Mouse (Mus musculus) liver, embryonic 14.5 days (tissue): Measurements from ENCODE around the gene Gpr146.
A peak's percentile ranks its signal among the peaks of the same experiment; 100 is the strongest.

Experiments used
- CTCF ChIP-seq: IDR thresholded peaks from 2 replicates; pipeline ENCODE4 v1.5.1; 2016; ENCODE audit warnings: antibody characterized with exemption, low read depth, control low read depth
- EP300 ChIP-seq: IDR thresholded peaks from 2 replicates; pipeline ENCODE4 v1.6.1; 2016; ENCODE audit warnings: antibody characterized with exemption, low read depth

DNA sequence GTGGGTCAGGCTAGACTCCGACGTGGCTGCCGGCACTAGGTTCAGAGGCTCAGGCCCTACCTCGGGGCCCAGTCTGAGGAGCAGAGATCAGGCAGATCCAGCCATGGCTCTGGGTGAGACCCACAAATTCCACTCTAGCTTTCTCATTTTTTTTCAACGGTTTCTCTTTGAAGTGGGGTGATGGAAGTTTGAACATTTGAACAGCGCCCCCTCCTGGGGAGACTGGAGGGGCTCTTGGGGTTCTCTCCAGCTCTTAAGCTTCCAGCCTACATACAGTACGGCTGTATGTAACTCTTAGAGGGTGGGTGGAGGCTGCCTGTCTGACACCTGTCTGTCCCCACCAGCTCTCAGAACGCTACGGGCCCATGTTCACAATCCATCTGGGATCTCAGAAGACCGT is 24.0 kb upstream of the Gpr146 start:
- TF ChIP-seq CTCF = peak; percentile 61
- TF ChIP-seq EP300 = no peak
